Mouse (Mus musculus) forebrain, embryonic 12.5 days (tissue): ENCODE measurements at regions not wholly inside any gene's neighbourhood (a gene's known extent, or its start where the extent isn't known, plus 50 kb on each side); places are given as distances from the start of the nearest gene placed in this dataset.

ENCODE experiments used
- ATAC-seq: fragments of 200-750 bp; cut with Nextera tagmentation; 2 replicates; pipeline ENCODE4 v1.8.0; 2017; ENCODE audit warnings: moderate TSS enrichment; ENCODE audit not compliant: low FRiP score
- H3K27ac ChIP-seq: fragments of 300-500 bp; sonication (generic); 2 replicates; pipeline ENCODE4 v1.5.1; 2016; ENCODE audit warnings: mild to moderate bottlenecking
- H3K27me3 ChIP-seq: fragments of 300-500 bp; sonication (generic); 2 replicates; pipeline ENCODE4 v1.6.1; 2016; ENCODE audit warnings: mild to moderate bottlenecking
- H3K36me3 ChIP-seq: fragments of 300-500 bp; sonication (generic); replicated peaks from 2 replicates; pipeline ENCODE4 v1.6.1; 2016; ENCODE audit warnings: mild to moderate bottlenecking
- H3K4me1 ChIP-seq: fragments of 300-500 bp; sonication (generic); 2 replicates; pipeline ENCODE4 v1.6.1; 2016
- H3K4me2 ChIP-seq: fragments of 300-500 bp; sonication (generic); 2 replicates; pipeline ENCODE4 v1.6.1; 2016; ENCODE audit warnings: mild to moderate bottlenecking, moderate library complexity
- H3K4me3 ChIP-seq: fragments of 300-500 bp; sonication (generic); replicated peaks from 2 replicates; pipeline ENCODE4 v1.5.1; 2016; ENCODE audit warnings: mild to moderate bottlenecking
- H3K9ac ChIP-seq: fragments of 300-500 bp; sonication (generic); 2 replicates; pipeline ENCODE4 v1.6.1; 2016; ENCODE audit warnings: mild to moderate bottlenecking
- H3K9me3 ChIP-seq: fragments of 300-500 bp; sonication (generic); 2 replicates; pipeline ENCODE4 v1.6.1; 2016
- whole genome bisulfite sequencing: fragments of 180-500 bp; shearing (Covaris S2); methylation state at CpG from one replicate; pipeline ENCODE4 v1.1.7; 2016; 5-methylcytosine and 5-hydroxymethylcytosine counted together

DNA sequence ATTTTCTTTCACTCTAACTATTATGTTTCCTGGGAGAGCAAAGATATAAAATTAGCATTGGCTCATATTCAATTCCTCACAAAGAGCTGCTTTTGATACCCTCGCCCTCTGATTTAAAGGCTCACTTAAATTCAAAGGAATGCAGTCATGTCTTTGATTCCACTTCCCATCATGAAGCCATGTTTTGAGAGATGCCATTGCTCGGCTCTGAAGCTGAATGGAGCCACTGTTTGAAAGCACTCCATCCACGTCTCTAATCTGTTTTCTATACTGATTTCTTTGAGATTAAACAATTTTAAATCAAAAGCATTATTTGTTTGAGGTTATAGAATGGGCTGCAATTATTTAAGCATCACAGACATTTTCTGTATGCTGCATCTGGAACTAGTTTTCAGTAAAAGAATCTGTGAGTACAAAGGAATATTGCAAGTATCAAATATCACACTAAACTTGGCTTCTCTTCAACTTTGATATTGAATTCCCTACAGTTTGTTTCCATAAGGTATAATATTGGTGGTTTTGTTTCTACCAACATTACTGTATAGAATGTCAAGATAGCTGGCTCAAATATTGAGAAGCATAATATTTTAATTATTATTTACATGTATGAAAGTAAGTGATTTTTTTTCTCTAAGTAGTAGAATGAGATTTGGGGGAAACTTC, 126.4 kb downstream of the Rpl10l start:
- ATAC-seq, result peak; percentile 54; the same call in 1 of the 2 replicates
- H3K4me3 ChIP-seq, result no peak overlapping the region
- no peaks in the 10 kb centered on the region for H3K27me3 ChIP-seq
- WGBS, result 6% methylated on average over 3 of the region's 3 CpGs
- no peak overlapping the region for H3K4me2 ChIP-seq
- no peaks in the 10 kb centered on the region for H3K9me3 ChIP-seq
- no peaks in the 10 kb centered on the region for H3K36me3 ChIP-seq
- peaks cover 9% of the 10 kb centered on the region; the same call in 1 of the 2 replicates for H3K4me1 ChIP-seq
- H3K27ac ChIP-seq, result no peak overlapping the region
- H3K9ac ChIP-seq, result no peak overlapping the region

DNA sequence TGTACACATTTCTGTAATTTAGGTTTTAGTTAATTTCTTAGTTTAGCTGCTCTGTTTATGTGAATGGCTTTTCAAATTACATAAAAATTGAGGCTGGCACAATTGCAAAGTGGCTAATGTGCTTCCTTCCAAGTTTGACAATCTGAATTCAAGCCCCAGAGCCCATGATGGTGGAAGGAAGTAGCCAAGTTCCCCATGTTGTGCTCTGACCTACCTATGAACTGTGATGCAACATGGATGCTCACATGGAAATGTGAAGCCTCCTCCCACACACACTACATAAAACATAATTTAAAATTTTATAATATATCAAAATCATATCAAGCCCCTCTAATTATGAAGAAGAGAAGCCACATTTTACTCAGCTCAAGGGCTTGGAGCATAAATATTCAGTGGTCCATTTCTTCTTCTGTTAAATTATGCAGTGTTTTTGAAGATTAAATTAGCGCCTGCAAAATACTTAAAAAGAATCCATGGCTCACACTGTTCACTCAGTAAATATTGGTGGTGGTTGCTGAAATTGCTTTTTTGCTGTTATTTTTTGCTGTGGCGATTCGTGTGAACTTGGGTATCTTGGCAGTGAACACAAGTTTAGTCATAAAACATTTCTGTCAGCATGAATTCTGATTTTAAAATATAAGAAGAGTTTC, 127.1 kb downstream of the Rpl10l start:
- no peak overlapping the region for H3K9ac ChIP-seq
- H3K9me3 ChIP-seq, result no peaks in the 10 kb centered on the region
- no peak overlapping the region for H3K4me3 ChIP-seq
- no peak overlapping the region for H3K4me2 ChIP-seq
- ATAC-seq, result peak; percentile 63; the same call in 1 of the 2 replicates
- H3K27me3 ChIP-seq, result no peaks in the 10 kb centered on the region
- no peaks in the 10 kb centered on the region for H3K36me3 ChIP-seq
- 60% methylated on average over 3 of the region's 3 CpGs for whole genome bisulfite sequencing
- 0 out of 2 replicates have a peak overlapping the region, but pooled peaks have one; percentile 63 for H3K27ac ChIP-seq
- H3K4me1 ChIP-seq, result peaks cover 9% of the 10 kb centered on the region; the same call in 1 of the 2 replicates

DNA sequence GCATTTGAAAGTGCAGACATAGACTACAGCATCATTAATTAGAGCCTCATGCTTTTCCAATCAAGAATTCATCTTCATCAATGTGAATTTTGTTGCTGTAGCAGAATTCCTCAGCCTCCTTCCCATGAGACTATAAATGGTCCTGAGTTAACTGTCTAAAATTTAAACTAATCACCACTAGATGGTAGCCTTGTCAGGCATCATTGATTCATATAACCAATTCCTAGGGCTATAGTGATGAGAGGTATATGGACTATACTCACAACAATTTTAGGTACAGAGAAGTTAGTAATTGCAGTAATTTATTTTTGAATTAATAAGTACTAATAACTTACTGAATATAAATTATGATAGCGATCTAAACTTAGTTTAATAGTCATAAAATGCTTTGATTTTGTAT, 153.3 kb downstream of the Rpl10l start:
- no peaks in the 10 kb centered on the region for H3K27me3 ChIP-seq
- H3K4me1 ChIP-seq, result no peaks in the 10 kb centered on the region
- H3K27ac ChIP-seq, result no peak overlapping the region
- WGBS, result 59% methylated on average over 1 of the region's 1 CpGs
- H3K36me3 ChIP-seq, result no peaks in the 10 kb centered on the region
- H3K9me3 ChIP-seq, result no peaks in the 10 kb centered on the region
- H3K9ac ChIP-seq, result no peak overlapping the region
- 0 out of 2 replicates have a peak, but pooled peaks have one; percentile 44 for ATAC-seq
- H3K4me3 ChIP-seq, result no peak overlapping the region
- no peak overlapping the region for H3K4me2 ChIP-seq

DNA sequence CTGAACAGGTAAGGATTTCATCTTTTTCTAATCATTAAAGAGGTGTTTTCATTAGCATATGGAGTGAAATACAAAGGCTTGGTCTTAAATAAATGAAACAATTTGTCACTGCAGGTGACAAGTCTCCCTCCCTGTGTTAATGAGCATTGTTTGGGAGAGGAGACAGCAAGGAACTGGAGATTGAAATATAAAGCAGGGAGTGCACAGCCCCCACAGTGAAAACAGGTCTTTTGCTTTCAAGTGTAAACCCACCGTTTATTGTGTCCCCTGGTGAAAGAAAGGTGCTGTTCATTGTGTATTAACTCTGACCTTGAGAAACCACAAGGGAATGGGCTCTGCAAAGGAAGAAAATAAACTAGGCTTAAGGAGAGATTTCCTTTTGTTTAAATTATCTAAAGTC, 164.6 kb downstream of the Rpl10l start:
- Histone ChIP-seq H3K4me1 (no peaks in the 10 kb centered on the region), H3K36me3 (no peaks in the 10 kb centered on the region), H3K27me3 (no peaks in the 10 kb centered on the region), H3K9ac (no peak overlapping the region), H3K4me3 (no peak overlapping the region), H3K9me3 (no peaks in the 10 kb centered on the region), H3K27ac (no peak overlapping the region), H3K4me2 (no peak overlapping the region)
- no peak for ATAC-seq
- WGBS, result 0% methylated on average over 1 of the region's 1 CpGs

DNA sequence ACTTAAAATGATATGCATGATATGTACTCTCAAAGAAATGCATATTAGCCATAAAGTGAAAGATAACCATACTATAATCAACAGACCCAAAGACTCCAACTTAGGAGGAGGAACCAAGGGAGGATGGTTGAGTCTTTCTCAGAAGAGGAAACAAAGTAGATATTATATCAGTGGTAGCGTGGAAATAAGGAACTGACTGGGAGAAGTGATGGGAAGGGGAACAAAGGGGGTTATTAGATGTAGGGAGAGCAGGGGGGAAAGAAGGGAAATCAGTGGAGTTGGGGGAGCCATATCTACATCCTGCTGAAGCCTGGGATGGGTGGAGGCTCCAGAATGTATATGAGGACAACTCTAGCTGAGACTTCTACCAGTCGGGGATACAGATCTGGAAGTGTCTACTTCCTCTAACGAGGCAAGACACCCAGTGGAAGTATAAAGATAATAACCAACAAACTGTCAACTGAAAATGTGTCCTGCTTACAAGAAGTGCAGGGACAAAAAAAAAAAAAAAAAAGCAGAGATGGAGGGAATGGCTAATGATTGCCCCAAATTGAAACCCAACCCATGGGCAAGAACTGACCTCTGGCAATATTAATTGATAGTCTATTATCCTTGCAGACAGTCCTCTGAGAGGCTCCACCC, 193.3 kb downstream of the Rpl10l start:
- no peaks in the 10 kb centered on the region for H3K27me3 ChIP-seq
- no peaks in the 10 kb centered on the region for H3K4me1 ChIP-seq
- 84% methylated on average over 3 of the region's 3 CpGs for WGBS
- no peak overlapping the region for H3K9ac ChIP-seq
- no peak overlapping the region for H3K4me2 ChIP-seq
- no peaks in the 10 kb centered on the region for H3K36me3 ChIP-seq
- ATAC-seq, result no peak
- H3K4me3 ChIP-seq, result no peak overlapping the region
- no peaks in the 10 kb centered on the region for H3K9me3 ChIP-seq
- no peak overlapping the region for H3K27ac ChIP-seq

DNA sequence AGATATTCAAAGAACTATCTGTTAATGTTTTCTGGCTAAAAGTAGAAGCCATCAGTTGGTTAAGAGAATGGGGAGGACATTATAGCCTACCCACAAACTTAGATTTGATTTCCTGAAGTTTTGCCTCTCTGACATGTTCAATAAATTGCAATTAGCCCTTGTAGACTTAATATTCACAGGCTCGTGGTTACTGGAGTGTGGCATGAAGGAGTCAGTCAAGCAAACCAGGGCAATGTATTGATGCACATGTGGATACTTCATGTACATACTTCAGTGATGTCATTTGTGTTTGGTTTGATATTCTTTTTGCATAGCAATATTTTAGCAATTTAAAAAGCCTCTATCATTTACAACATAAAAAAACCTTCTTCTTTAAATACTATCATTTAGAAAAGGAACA, 223.9 kb downstream of the Rpl10l start:
- WGBS, result 83% methylated on average over 1 of the region's 1 CpGs

DNA sequence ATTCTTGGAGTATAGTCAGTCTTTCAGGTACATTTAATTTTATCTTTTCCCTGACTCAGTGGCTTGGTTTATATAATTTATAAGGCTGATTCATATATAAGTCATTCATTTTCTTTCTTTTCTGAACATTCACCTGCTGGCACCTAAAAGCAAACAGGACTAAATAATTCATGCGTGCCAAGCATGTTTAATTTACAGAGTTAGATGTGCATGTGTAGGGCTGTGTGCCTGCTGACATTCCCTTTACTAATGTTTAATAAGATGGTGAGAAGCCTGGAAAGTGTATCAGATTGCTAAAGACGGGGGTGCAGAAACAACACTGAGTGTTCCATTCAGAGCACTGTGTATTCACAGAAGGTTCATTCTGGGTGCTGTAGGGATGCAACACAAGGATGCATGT, 229.0 kb downstream of the Rpl10l start:
- H3K27ac ChIP-seq, result no peak overlapping the region
- ATAC-seq, result no peak
- H3K4me2 ChIP-seq, result no peak overlapping the region
- no peaks in the 10 kb centered on the region for H3K4me1 ChIP-seq
- no peak overlapping the region for H3K9ac ChIP-seq
- no peaks in the 10 kb centered on the region for H3K36me3 ChIP-seq
- 78% methylated on average over 2 of the region's 2 CpGs for WGBS
- no peaks in the 10 kb centered on the region for H3K9me3 ChIP-seq
- H3K4me3 ChIP-seq, result no peak overlapping the region
- H3K27me3 ChIP-seq, result no peaks in the 10 kb centered on the region

More for the DNA sequence above, 223.9 kb downstream of the Rpl10l start:
- H3K4me1 ChIP-seq, result no peaks in the 10 kb centered on the region
- no peak overlapping the region for H3K9ac ChIP-seq
- no peak overlapping the region for H3K4me2 ChIP-seq
- no peaks in the 10 kb centered on the region for H3K36me3 ChIP-seq
- no peaks in the 10 kb centered on the region for H3K9me3 ChIP-seq
- H3K27me3 ChIP-seq, result no peaks in the 10 kb centered on the region
- ATAC-seq, result no peak
- H3K4me3 ChIP-seq, result no peak overlapping the region
- H3K27ac ChIP-seq, result no peak overlapping the region

DNA sequence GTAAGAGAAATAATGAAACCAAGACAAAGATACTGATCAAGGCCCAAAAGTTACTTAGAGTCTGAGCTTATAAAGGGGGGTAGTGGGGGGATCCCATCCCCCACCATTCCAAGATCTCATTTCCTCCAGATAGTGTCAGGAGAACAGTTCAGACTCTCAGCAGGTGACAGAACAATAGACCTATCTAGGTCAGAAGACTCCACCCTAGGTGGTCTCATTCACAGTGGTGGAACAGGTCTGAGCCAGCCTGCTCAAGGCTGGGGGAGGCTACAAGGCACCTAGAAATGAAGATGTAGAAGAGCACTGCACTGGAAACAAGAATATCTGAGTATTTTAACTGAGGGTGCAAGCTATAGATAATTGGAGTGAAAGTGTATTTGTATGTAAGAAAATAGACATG, 235.3 kb downstream of the Rpl10l start:
- Histone ChIP-seq H3K4me2 (no peak overlapping the region), H3K36me3 (no peaks in the 10 kb centered on the region), H3K4me3 (no peak overlapping the region), H3K27me3 (no peaks in the 10 kb centered on the region), H3K27ac (no peak overlapping the region), H3K9me3 (no peaks in the 10 kb centered on the region), H3K9ac (no peak overlapping the region), H3K4me1 (no peaks in the 10 kb centered on the region)
- no peak for ATAC-seq

DNA sequence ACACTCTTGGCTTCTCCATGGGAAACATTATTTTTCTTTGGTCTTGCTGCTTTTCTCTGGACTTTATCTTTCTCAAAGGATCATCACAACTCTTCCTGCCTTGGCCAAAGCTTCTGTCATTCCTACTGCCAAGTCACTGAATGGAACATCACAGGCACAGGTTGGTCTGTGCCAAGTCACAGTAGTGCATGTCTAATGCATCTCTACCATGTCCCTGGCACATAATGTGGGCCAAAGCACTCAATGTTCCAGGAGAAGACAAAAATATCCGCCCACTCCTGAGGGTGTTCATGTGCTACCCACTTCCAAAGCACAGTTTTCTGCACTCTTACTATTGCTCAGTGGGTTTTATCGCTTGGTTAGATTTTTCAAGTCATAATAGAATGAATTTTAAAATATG, 247.9 kb downstream of the Rpl10l start:
- no peaks in the 10 kb centered on the region for H3K27me3 ChIP-seq
- no peaks in the 10 kb centered on the region for H3K9me3 ChIP-seq
- no peak overlapping the region for H3K27ac ChIP-seq
- no peak for ATAC-seq
- no peak overlapping the region for H3K4me3 ChIP-seq
- H3K4me2 ChIP-seq, result no peak overlapping the region
- H3K36me3 ChIP-seq, result no peaks in the 10 kb centered on the region
- H3K9ac ChIP-seq, result no peak overlapping the region
- no peaks in the 10 kb centered on the region for H3K4me1 ChIP-seq
- 90% methylated on average over 2 of the region's 2 CpGs for WGBS

DNA sequence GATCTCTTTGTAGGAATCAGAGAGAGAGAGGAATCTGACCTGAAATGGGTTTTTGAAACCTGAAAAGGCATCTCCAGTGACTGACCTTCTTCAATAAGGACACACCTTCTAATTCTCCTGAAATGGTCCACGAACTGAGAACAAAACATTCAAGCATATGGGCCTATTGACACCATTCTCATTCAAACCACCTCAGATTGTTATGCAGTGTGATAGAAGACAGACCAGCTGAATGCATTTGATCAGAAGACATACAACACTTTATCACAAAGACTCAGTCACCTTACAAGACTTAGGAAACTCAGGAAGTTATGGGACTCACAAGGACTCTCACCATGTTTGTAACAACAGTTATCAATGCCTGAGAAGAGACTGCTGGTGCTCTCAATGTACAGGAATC, 256.7 kb downstream of the Rpl10l start:
- H3K27me3 ChIP-seq, result no peaks in the 10 kb centered on the region
- no peak overlapping the region for H3K4me2 ChIP-seq
- no peaks in the 10 kb centered on the region for H3K36me3 ChIP-seq
- no peaks in the 10 kb centered on the region for H3K4me1 ChIP-seq
- no peak overlapping the region for H3K4me3 ChIP-seq
- 73% methylated on average over 1 of the region's 1 CpGs for WGBS
- ATAC-seq, result no peak
- H3K27ac ChIP-seq, result no peak overlapping the region
- H3K9ac ChIP-seq, result no peak overlapping the region
- H3K9me3 ChIP-seq, result no peaks in the 10 kb centered on the region

DNA sequence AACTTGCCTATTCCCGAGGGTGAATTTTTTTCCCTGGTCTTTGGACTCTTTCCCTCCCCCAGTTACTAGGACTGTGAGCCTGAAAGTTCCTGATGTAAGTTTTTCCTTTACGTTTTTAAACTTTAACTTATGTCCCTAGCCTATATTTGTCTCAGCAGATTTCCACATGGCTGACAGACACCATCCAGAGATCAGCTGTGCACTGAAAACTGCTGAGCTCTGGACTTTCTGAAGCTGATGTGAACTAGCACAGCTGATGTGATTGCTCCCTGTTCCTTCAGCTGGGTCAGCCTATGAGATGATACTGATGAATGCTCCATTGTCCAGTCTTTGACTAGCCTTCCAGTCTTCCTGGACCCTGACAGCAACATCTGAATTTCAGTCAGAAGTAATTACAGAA, 271.5 kb downstream of the Rpl10l start:
- Histone ChIP-seq H3K9ac (no peak overlapping the region), H3K4me2 (no peak overlapping the region), H3K9me3 (no peaks in the 10 kb centered on the region), H3K36me3 (no peaks in the 10 kb centered on the region), H3K4me1 (no peaks in the 10 kb centered on the region), H3K4me3 (no peak overlapping the region), H3K27me3 (no peaks in the 10 kb centered on the region), H3K27ac (no peak overlapping the region)
- ATAC-seq, result no peak
- 88% methylated on average over 2 of the region's 2 CpGs for WGBS
